Mouse (Mus musculus): ENCODE data around the gene Zbtb24.

GRCm38 (mm10) chr10:41401097-41401496 lies 49.1 kb upstream of the Zbtb24 start:
- TF ChIP-seq CTCF (IDR thresholded peaks at IDR 0.05; ENCODE audit: control insufficient read depth, insufficient read depth, low read length) (no peak), POLR2A (IDR thresholded peaks at IDR 0.05; ENCODE audit: borderline replicate concordance, control insufficient read depth, low read depth, low read length) (no peak)

Data from bone marrow, adult 2 months (tissue).